Mouse (Mus musculus): ENCODE measurements around the gene Gm10260.

DNA sequence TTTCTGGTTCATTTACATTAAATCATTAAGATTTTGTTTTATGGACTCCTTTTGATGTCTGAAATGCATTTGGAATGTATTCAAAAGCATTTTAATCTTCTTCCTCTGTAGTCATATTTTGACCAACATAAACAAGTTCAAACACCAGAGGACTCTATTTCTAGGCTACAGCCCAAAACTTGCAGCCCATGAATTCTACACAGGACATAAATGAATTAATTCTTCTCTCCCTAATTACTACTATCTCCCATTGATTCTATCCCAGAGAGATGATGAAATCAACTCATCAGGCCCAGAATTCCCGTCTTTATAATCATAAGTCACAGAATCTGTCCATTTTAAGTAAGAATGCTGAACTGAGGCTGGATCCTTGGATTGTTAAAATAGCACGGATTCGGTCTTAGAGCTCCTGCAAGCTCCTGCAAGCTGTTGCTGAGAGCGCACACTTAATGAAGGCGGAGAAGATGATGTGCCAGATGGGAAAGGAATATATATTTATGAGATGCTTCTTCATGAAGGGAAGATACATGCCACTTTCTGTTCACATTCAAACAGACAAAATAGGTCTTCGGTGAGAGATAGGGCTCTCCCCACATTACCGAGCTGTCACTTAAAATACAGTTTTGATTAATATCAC is 7.7 kb upstream of the Gm10260 start:
- TF ChIP-seq CTCF (IDR thresholded peaks at IDR 0.05; ENCODE audit: low read depth, low read length): no peak
- no peak for TF ChIP-seq POLR2A (IDR thresholded peaks at IDR 0.05; ENCODE audit: insufficient read depth, low read length)

Data from ES-Bruce4 (cell line).